Mouse (Mus musculus) G1E (cell line): Measurements from ENCODE around the gene Pxn. TPM values are rescaled to one million over a fixed set of nuclear protein-coding genes. Genes with fewer than 3 reads are reported as not detected.
"Not testable (repeated sequence)": the region's sequence is repeated elsewhere in the genome, so short reads cannot be mapped to it uniquely, and the experiment has no call there.

Source experiments
- ATAC-seq: 2 replicates; pipeline ENCODE4 v1.8.0; 2016; ENCODE audit warnings: mild to moderate bottlenecking; ENCODE audit not compliant: insufficient number of reproducible peaks, poor library complexity, low FRiP score, severe bottlenecking; ENCODE audit errors: extremely low read depth
- DNase-seq: peaks from one replicate; pipeline ENCODE4 v3.0.0; 2012; ENCODE audit warnings: low spot score
- H3K27me3 ChIP-seq: 2 replicates; pipeline ENCODE4 v1.6.1; 2012; ENCODE audit warnings: mild to moderate bottlenecking, low read length, inconsistent platforms; ENCODE audit not compliant: insufficient read depth
- H3K36me3 ChIP-seq: replicated peaks from 2 replicates; pipeline ENCODE3; 2012; ENCODE audit warnings: mild to moderate bottlenecking, inconsistent platforms
- H3K4me1 ChIP-seq: 2 replicates; pipeline ENCODE4 v1.6.1; 2012; ENCODE audit warnings: low read depth, low read length, inconsistent platforms, mixed read lengths; ENCODE audit not compliant: insufficient read depth
- H3K4me3 ChIP-seq: 2 replicates; pipeline ENCODE4 v1.5.1; 2012; ENCODE audit warnings: low read depth, mild to moderate bottlenecking, inconsistent platforms, low read length, moderate library complexity, mixed read lengths
- H3K9me3 ChIP-seq: replicated peaks from 2 replicates; pipeline ENCODE4 v1.6.1; 2012; ENCODE audit warnings: inconsistent platforms
- CTCF ChIP-seq: IDR thresholded peaks from 2 replicates; pipeline ENCODE4 v1.5.1; 2012; ENCODE audit warnings: low read depth, low read length, inconsistent platforms, mixed read lengths
- GATA1 ChIP-seq: IDR thresholded peaks from 2 replicates; pipeline ENCODE4 v1.6.1; 2012; ENCODE audit warnings: borderline replicate concordance, low read length, inconsistent platforms, mixed read lengths
- GATA2 ChIP-seq: IDR thresholded peaks from 2 replicates; pipeline ENCODE4 v1.6.1; 2012; ENCODE audit warnings: low read depth, low read length, inconsistent platforms, borderline replicate concordance
- POLR2AphosphoS5 ChIP-seq: IDR thresholded peaks from 2 replicates; pipeline ENCODE4 v1.6.1; 2012; ENCODE audit warnings: low read depth, low read length, inconsistent platforms; ENCODE audit not compliant: insufficient replicate concordance
- TAL1 ChIP-seq: conservative IDR thresholded peaks from 2 replicates; pipeline ENCODE4 v1.6.1; 2012; ENCODE audit warnings: low read depth, low read length, inconsistent platforms, mixed read lengths
- polyA plus RNA-seq: library from polyadenylated mRNA; stranded (reverse); fragments of >175 nt; gene quantifications from 2 replicates; pipeline ENCODE4 v1.2.3, GENCODE M21; 2012
- total RNA-seq, 2 experiments: library from RNA; stranded (forward) in 1 of 2; stranded (reverse) in 1 of 2; fragments of 200-1000 nt in 1 of 2; fragments of >200 nt in 1 of 2; fragmentation: Nextera tagmentation in 1 of 2; gene quantifications; 2 replicates each; pipeline ENCODE4 v1.2.3; 2014 to 2017

The Pxn gene
- total and polyA plus RNA-seq, 3 experiments, result 14.2 to 62.9 (median 17.8) TPM

DNA sequence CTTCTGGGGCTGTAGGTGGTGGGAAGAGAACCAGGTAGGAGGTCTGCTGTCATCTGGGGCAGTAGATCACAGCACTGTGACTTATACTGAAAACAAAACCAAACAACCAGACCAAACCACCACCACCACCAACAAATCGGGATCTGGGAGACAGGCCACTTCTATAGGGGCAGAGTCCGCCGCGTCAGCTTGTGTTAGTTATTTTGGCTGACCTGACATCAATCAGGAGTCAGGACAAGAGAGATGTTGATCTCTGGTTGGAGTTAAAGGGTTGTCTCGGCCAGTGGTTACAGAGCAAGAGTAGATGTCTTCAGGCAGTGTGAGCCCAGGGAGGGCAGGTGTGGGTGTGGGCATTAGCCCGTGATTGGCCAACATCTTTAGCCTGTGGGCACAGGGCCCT is 7.9 kb downstream of the Pxn start:
- no peak for DNase-seq
- peaks cover 3% of the 10 kb centered on the region; the same call in 1 of the 2 replicates for H3K4me1 ChIP-seq
- H3K36me3 ChIP-seq, result peaks cover 36% of the 10 kb centered on the region
- H3K27me3 ChIP-seq, result no peaks in the 10 kb centered on the region
- no peak for ATAC-seq
- TF ChIP-seq GATA1, result no peak
- TF ChIP-seq TAL1, result no peak
- no peak for TF ChIP-seq POLR2AphosphoS5
- no peaks in the 10 kb centered on the region for H3K9me3 ChIP-seq
- no peak overlapping the region for H3K4me3 ChIP-seq

DNA sequence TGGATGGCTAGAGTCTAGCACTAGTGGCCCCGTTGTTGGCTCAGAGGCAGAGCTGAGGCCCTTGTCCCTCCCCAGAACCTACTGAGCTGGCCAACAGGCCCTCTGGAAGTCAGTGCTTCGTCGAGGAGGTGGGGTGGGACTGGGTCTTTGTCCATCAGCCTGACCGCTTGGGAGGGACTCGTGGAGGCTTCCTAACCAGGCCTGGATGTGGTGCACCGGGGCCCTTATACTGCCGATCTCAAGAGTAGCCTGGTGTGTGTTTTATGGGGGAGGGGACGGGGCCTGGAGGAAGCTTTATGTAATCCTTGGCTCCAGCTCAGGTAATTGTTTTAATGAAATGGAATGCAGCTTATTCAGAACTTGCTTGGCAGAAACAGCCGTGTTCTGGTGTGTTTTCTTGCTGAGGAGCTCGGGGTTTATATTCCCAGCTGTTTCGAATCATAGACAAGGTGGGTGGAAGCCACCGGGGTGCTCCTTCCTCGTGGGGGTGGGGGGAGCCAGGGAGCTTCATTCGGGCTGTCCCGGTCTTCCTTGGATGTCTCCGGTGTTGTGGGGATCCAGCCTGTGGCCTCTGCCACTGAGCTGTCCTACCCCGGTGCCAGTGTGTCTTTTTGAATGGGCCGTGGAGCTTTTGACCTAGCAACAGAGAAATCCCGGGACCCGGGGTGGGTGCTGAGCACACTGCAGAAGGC is 8.6 kb downstream of the Pxn start:
- peaks cover 3% of the 10 kb centered on the region; the same call in 1 of the 2 replicates for H3K4me1 ChIP-seq
- H3K4me3 ChIP-seq, result no peak overlapping the region
- H3K36me3 ChIP-seq, result peaks cover 38% of the 10 kb centered on the region
- DNase-seq, result no peak
- TF ChIP-seq GATA1 (no peak), POLR2AphosphoS5 (no peak), GATA2 (no peak), CTCF (no peak), TAL1 (no peak)
- H3K9me3 ChIP-seq, result no peaks in the 10 kb centered on the region
- H3K27me3 ChIP-seq, result no peaks in the 10 kb centered on the region
- no peak for ATAC-seq

DNA sequence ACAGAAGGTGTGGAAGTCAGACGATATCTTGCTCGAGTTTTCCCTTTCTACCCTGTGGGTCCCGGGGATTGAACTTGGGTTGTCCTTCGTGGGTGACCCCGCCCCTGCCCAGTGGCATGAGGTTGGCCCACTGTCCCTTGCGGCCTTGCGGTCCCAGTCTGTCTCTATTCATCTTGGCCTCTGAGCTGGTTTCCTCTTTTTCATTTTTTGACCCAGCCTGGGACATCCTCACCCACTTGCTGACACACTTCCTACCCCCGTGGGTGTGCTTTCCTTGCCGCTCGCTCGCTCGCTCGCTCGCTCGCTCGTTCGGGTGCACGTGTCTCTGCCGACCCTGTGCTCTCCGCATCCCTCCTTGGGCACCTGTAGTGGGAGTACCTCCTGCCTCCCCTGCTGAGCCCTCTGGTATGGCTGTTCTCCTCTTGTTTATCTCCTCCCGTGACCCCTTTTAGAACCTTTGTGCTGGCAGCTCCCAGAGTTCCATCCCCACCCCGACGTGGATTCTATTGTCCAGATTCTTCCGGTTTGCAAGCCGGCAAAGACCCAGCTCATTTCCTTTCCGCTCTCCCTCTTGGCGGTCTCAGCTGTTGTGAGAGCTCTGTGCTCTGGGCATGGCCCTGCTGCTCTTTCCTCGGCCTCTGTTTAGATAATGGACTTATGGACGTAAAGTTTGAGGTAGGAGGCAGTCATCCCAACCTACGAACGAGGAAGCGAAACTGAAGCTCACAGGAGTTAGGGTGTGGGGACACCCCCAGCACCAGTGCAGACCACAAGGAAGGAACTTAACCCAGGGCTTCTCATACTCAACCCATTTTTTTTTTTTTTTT is 9.8 kb downstream of the Pxn start:
- peaks cover 43% of the 10 kb centered on the region for H3K36me3 ChIP-seq
- H3K4me1 ChIP-seq, result peaks cover 7% of the 10 kb centered on the region
- H3K9me3 ChIP-seq, result no peaks in the 10 kb centered on the region
- ATAC-seq (no peak), DNase-seq (no peak)
- H3K4me3 ChIP-seq, result no peak overlapping the region
- no peaks in the 10 kb centered on the region for H3K27me3 ChIP-seq
- no peak for TF ChIP-seq TAL1
- no peak for TF ChIP-seq GATA1
- TF ChIP-seq CTCF, result no peak
- no peak for TF ChIP-seq GATA2
- TF ChIP-seq POLR2AphosphoS5, result no peak

DNA sequence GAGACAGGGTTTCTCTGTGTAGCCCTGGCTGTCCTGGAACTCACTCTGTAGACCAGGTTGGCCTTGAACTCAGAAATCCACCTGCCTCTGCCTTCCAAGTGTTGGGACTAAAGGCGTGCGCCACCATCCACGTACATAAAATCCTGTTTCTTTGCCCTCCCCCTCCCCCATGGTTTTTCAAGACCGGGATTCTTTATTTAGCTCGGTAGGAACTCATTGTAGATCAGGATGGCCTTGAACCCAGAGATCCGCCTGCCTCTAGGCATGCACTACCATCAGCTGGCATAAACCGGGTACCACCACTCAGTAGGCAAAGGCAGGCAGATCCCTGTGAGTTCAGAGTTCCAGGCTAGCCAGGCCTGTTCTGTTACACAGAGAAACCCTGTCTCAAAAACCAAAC is 10.4 kb downstream of the Pxn start:
- no peak for DNase-seq
- no peak for ATAC-seq
- no peak overlapping the region for H3K4me3 ChIP-seq
- H3K36me3 ChIP-seq, result peaks cover 43% of the 10 kb centered on the region
- TF ChIP-seq POLR2AphosphoS5, result no peak
- H3K9me3 ChIP-seq, result no peaks in the 10 kb centered on the region
- H3K27me3 ChIP-seq, result no peaks in the 10 kb centered on the region
- H3K4me1 ChIP-seq, result peaks cover 13% of the 10 kb centered on the region

DNA sequence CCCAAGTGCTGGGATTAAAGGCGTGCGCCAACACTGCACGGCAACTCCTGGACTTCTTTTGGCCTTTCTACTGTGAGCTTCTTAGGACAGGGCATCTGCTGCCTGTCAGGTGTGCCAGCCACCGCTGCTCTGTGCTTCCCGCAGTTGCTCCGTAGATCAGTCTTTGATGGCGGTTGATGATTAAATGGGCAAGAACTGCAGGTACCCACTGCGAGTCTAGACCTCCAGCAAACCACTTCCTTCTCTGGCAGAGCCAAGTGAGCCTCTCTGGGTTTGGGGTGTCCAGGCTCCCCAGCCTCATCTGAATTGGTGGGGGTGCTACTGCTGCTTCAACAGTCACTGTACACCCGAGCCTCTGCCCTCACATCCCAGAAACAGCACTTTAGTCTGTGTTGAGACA is 11.0 kb downstream of the Pxn start:
- peaks cover 13% of the 10 kb centered on the region for H3K4me1 ChIP-seq
- ATAC-seq (no peak), DNase-seq (no peak)
- H3K9me3 ChIP-seq, result no peaks in the 10 kb centered on the region
- H3K36me3 ChIP-seq, result peaks cover 46% of the 10 kb centered on the region
- TF ChIP-seq TAL1, result no peak
- TF ChIP-seq CTCF, result no peak
- TF ChIP-seq GATA2, result no peak
- no peak for TF ChIP-seq POLR2AphosphoS5
- TF ChIP-seq GATA1, result no peak
- no peaks in the 10 kb centered on the region for H3K27me3 ChIP-seq
- H3K4me3 ChIP-seq, result no peak overlapping the region

DNA sequence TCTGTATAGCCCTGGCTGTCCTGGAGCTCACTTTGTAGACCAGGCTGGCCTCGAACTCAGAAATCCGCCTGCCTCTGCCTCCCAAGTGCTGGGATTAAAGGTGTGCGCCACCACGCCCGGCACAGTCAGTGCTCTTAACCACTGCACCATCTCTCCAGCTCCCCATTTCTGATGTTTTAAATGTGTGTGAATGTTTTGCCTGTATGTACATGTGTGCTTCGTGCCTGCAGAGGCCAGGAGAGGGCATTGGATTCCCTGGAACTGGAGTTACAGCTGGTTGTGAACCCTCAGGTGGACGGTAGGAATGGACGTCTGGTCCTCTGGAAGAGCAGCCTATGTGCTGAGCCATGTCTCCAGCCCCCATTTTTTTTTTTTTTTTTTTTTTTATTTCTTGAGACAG is 11.7 kb downstream of the Pxn start:
- ATAC-seq, H3K4me3 ChIP-seq, H3K9me3 ChIP-seq, H3K27me3 ChIP-seq, DNase-seq: not testable (repeated sequence)
- Histone ChIP-seq H3K4me1 (peaks cover 13% of the 10 kb centered on the region), H3K36me3 (peaks cover 51% of the 10 kb centered on the region)
